Mouse (Mus musculus): ENCODE results near the gene Clmp. TPM values are rescaled to one million over a fixed set of nuclear protein-coding genes. Genes with fewer than 3 reads are reported as not detected.

Gene Clmp
- polyA plus RNA-seq, 1 experiment from 2014 or later, result 59.6 TPM

DNA sequence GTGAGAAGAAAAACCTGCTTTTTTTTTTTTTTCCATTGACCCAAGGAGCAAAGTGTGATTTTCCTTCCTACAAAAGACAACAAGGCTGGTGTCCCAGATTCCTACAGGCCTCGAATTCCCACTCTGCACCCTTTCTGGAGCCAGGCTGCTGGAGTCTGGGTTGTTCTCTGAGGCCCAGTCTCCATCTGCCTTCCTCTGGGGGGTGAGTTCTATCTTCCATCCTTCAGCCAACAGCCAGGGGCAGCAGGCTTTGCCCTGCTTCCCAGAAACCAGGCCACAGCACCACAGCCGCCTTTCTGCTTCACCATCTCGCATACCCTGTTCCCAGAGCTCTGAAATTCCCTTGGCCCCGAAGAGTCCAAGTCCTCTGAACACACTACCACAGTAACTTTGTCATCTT, 10.3 kb downstream of the Clmp start:
- Histone ChIP-seq H3K4me3 (no peak overlapping the region), H3K4me2 (replicated peaks) (no peak overlapping the region), H3K4me1 (peaks cover 36% of the 10 kb centered on the region), H3K27me3 (no peaks in the 10 kb centered on the region), H3K27ac (no peak overlapping the region), H3K9me3 (replicated peaks) (no peaks in the 10 kb centered on the region), H3K9ac (no peak overlapping the region), H3K36me3 (peaks cover 11% of the 10 kb centered on the region; the same call in 1 of the 2 replicates)
- ATAC-seq (ENCODE audit: low FRiP score), result no peak
- 93% methylated on average over 4 of the region's 4 CpGs for WGBS

DNA sequence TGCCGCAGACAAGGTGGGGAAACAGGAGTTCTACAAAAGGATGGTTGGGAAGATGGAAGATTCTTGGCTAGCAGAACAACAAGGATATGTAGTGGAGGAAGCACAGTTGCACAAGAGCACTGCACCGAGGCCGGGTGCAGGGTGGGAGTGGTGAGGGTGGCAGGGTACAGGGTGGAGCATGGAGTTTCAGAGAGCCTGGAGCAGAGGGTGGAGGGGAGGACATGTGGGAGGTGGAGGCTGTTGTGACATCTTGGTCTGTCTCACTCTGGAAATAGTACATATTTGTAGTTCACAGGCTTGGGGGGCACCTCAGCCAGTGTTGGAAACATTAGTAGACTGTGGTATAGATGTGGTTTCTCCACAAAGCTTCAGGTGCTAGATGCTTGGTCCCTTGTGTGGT, 13.4 kb downstream of the Clmp start:
- WGBS, result 85% methylated on average over 3 of the region's 3 CpGs
- Histone ChIP-seq H3K9me3 (replicated peaks) (no peaks in the 10 kb centered on the region), H3K9ac (no peak overlapping the region), H3K4me3 (no peak overlapping the region), H3K27me3 (no peaks in the 10 kb centered on the region), H3K4me1 (peaks cover 20% of the 10 kb centered on the region), H3K4me2 (replicated peaks) (no peak overlapping the region), H3K36me3 (peaks cover 11% of the 10 kb centered on the region; the same call in 1 of the 2 replicates), H3K27ac (no peak overlapping the region)
- ATAC-seq (ENCODE audit: low FRiP score), result no peak

DNA sequence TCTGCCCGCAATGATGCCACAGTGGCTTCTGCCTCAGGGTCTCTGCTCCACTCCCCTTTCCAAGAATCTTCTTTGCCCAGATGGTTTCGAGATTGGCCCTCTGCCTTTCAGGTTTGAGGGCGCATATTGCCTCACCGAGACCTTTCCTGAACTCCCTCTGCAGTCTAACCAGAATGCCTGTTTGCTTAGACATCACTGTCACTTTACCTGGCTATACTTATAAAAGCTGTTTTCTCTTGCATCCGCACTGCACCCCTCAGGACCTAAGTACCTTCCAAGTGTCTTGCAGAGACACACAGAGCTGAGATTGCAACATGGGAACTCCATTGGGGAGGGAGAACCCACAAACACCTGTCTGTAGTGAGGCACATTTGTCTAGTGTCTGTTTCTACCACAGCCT, 14.5 kb downstream of the Clmp start:
- WGBS, result 91% methylated on average over 5 of the region's 5 CpGs
- ATAC-seq (ENCODE audit: low FRiP score), result no peak

DNA sequence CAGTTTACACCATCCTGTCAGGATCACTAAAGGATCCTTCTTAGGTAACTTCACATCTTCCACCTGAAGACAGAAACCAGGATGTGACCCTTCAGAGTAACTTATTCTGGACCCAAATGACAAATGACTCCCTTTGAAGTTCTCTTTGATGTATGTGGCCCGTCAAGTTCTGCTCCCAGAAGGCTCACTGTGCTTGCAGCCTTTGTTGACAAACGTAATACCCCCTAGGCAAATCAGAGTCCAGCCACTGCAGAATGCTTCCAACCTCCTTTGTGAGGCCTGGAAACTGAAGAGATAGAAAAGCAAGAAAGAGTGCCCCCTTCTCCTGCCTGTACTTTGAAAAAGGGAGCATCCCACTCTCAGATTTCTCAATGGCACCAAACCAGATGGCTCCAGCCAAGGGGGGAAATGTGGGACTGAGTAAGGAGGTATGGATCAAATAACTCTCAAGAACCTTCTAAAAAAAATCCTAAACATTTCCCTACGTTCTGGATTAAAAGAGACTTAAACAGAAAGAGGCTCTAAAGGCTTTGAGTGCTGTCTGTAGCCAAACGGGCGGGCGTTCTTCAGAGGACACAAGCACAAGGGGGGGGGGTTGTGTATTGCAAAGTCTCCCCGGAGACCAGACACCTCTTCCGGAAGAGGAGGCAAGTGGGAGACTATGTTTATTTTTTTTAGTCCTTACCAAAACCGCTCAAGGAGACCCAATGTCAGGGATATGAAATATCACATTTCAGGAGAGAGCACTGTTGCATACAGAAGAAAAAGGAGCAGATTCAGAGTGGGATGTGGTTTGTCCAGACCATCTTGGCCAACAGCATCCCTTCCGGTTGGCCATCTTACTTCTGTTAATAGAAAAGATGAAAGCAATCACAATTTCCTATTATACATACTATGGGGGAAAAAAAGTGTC, 18.9 kb downstream of the Clmp start:
- ATAC-seq (ENCODE audit: low FRiP score), result no peak

More for the DNA sequence above, 14.5 kb downstream of the Clmp start:
- Histone ChIP-seq H3K27ac (no peak overlapping the region), H3K4me2 (replicated peaks) (no peak overlapping the region), H3K4me1 (peaks cover 20% of the 10 kb centered on the region), H3K9ac (no peak overlapping the region), H3K27me3 (no peaks in the 10 kb centered on the region), H3K36me3 (peaks cover 11% of the 10 kb centered on the region; the same call in 1 of the 2 replicates), H3K4me3 (no peak overlapping the region), H3K9me3 (replicated peaks) (no peaks in the 10 kb centered on the region)

DNA sequence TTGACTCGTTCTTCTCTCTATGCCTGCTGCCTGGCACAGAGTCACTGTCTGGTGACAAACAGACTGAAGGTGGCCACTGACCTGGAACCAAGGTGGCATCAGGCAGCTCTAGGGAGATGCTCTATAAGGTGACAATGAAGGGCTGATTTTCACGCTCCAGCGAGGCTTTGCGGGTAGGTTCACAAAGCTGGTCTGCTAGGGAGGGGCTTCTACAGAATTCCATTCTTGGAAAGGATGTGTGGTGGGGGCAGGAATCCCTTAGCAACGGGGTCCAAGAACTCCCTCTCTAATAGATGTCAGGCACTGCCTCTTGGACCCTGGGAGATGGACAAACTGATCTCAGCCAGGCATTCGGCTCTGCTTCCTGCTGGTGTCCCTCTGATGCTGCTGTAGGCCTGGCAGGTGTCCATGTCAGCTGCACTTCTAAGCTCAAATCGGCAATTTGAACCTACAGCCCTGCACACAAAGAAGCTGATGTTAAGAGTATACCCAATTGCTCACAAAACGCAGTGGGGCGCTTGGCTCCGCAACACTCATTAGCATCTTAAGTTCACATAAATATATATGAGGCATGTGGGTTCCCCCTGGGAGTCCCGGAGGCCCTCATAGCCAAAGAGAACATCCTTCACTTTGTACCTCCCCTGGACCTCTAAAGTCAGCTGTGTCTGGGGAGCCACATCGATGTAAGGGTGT, 22.8 kb downstream of the Clmp start:
- Histone ChIP-seq H3K36me3 (no peaks in the 10 kb centered on the region), H3K4me2 (replicated peaks) (peak overlapping the region; percentile 3; the same call in 1 of the 2 replicates), H3K9me3 (replicated peaks) (no peaks in the 10 kb centered on the region), H3K9ac (no peak overlapping the region), H3K27ac (peak overlapping the region; percentile 84), H3K27me3 (no peaks in the 10 kb centered on the region), H3K4me1 (peaks cover 43% of the 10 kb centered on the region), H3K4me3 (no peak overlapping the region)
- 26% methylated on average over 12 of the region's 12 CpGs for WGBS
- ATAC-seq (ENCODE audit: low FRiP score), result peak; percentile 72

More for the DNA sequence above, 18.9 kb downstream of the Clmp start:
- H3K36me3 ChIP-seq, result no peaks in the 10 kb centered on the region
- H3K4me3 ChIP-seq, result no peak overlapping the region
- 47% methylated on average over 10 of the region's 10 CpGs for WGBS
- no peaks in the 10 kb centered on the region for H3K27me3 ChIP-seq
- H3K4me1 ChIP-seq, result peaks cover 38% of the 10 kb centered on the region
- peak overlapping the region; percentile 57; the same call in 1 of the 2 replicates for H3K27ac ChIP-seq
- H3K4me2 ChIP-seq (replicated peaks), result no peak overlapping the region
- H3K9me3 ChIP-seq (replicated peaks), result no peaks in the 10 kb centered on the region
- H3K9ac ChIP-seq, result no peak overlapping the region

DNA sequence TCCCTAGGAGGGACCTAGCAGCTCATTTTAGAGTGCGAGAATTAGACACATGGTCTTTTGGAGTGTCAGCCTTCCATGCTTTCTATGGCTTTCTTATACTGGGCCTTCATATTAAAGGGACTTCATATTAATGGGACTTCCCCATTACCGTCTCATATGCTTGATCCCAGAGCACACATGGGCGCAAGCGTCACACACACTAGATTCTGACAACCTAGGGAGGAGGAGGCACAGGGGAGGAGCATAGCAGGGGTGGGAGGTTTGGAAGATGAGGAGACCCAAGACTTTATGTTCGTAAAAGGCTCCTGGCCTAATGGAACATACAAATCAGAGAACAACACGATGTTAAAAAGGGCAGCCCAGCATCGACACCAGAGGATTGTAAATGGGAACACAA, 23.4 kb downstream of the Clmp start:
- peak overlapping the region; percentile 84 for H3K27ac ChIP-seq
- peaks cover 42% of the 10 kb centered on the region for H3K4me1 ChIP-seq
- no peaks in the 10 kb centered on the region for H3K27me3 ChIP-seq
- no peaks in the 10 kb centered on the region for H3K36me3 ChIP-seq
- H3K4me2 ChIP-seq (replicated peaks), result peak overlapping the region; percentile 3; the same call in 1 of the 2 replicates
- H3K9ac ChIP-seq, result no peak overlapping the region
- H3K4me3 ChIP-seq, result no peak overlapping the region
- peak; percentile 11; the same call in 1 of the 2 replicates for ATAC-seq (ENCODE audit: low FRiP score)
- WGBS, result 59% methylated on average over 7 of the region's 7 CpGs
- no peaks in the 10 kb centered on the region for H3K9me3 ChIP-seq (replicated peaks)

DNA sequence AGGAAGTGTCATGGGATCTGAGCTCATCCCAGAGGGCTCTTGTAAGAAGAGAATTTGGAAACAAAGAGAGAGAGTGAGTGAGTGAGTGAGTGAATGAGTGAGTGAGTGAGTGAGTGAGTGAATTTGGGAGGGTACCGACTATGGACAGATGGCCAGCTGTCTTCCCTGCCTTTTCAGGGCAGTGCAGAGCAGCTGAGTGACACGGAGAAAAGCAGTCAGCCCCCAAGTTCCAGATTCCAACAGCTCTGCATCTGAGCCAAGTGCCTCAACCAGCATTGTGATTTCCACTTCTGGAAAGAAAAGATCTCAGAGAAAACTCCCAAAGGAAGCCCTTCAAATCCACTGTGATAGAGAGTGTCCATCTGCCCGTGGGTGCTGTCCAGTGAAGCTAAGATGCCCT, 23.8 kb downstream of the Clmp start:
- ATAC-seq (ENCODE audit: low FRiP score), result no peak
- Histone ChIP-seq H3K4me1 (peaks cover 37% of the 10 kb centered on the region), H3K4me2 (replicated peaks) (no peak overlapping the region), H3K4me3 (no peak overlapping the region), H3K36me3 (no peaks in the 10 kb centered on the region), H3K27ac (peak overlapping the region; percentile 84), H3K9me3 (replicated peaks) (no peaks in the 10 kb centered on the region), H3K27me3 (no peaks in the 10 kb centered on the region), H3K9ac (no peak overlapping the region)
- 48% methylated on average over 3 of the region's 3 CpGs for WGBS

DNA sequence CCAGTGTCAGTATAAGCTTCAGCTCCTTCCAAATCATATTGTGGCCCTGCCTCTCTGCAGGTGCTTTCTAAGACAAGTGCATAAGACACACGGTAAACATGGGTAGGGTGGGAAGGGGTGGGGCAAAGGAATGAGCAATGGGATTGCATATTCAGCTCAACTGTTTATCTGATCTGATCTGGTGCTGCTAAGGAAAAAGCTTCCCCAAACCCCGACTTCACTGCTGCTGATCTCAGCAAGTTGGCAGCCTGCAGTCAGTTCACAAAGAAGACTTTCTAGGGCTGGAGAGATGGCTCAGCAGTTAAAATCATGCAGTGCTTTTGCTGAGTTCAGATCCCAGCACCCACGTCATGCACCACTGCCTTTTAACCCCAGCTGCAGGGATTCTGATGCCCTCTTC, 24.2 kb downstream of the Clmp start:
- Histone ChIP-seq H3K27ac (peak overlapping the region; percentile 84; the same call in 1 of the 2 replicates), H3K27me3 (no peaks in the 10 kb centered on the region), H3K9me3 (replicated peaks) (no peaks in the 10 kb centered on the region), H3K9ac (no peak overlapping the region), H3K4me3 (no peak overlapping the region), H3K4me1 (peaks cover 33% of the 10 kb centered on the region), H3K36me3 (no peaks in the 10 kb centered on the region), H3K4me2 (replicated peaks) (no peak overlapping the region)
- WGBS, result 63% methylated on average over 3 of the region's 3 CpGs
- no peak for ATAC-seq (ENCODE audit: low FRiP score)

DNA sequence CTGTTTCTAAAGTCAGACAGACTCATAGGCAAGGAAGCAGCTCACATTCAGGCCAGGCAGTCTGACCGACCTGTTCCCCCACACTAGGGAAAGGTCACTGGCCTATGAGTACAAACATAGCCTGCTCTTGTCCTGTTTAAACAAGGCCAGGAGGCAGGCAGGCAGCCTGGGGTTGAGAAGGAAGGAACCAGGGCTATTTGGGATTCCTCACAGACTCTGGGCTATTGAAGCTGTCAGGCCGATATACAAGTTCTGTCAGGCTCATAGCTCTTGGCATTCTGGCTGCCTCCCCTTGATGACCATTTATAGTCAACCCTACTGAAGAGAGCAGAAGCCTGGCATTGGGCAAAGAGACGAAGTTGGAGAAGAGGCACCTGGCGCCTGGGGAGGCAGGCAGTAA, 25.9 kb downstream of the Clmp start:
- Histone ChIP-seq H3K4me1 (peaks cover 32% of the 10 kb centered on the region), H3K27ac (no peak overlapping the region)
- ATAC-seq (ENCODE audit: low FRiP score), result no peak

DNA sequence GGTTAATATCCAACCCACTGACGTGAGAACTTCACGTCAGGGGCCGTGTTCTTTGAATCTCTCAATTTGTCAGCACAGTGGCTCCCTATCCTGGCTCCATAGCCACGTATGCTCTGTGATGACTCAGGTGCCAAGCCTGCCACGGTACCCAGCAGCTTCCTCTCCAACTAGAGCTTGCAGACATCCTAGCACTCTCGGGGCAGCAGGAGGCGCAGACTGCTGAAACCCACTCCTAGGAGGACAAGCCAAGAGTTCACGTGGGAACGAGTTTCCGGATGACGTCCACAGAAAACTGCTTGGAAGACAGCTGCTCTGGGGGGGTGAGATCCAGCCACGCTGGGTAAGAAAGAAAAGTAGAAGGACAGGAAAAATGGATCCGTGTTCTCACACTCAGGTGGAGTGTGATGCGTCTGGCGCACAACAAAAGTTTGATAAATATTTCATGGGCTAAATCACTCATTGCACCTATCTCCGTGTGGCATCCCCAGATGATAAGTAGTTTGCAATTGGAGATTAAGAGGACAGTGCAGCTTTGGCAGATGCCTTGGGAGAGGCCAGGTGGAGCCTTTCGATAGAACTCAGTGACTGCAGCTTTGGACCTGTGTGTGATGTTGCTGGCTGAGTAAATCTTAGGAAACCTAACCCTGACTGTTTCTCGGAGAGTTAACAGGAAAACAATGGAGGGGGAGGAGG, 31.6 kb downstream of the Clmp start:
- ATAC-seq (ENCODE audit: low FRiP score), result no peak
- no peak overlapping the region for H3K9ac ChIP-seq
- H3K4me3 ChIP-seq, result no peak overlapping the region
- WGBS, result 65% methylated on average over 18 of the region's 18 CpGs
- no peaks in the 10 kb centered on the region for H3K27me3 ChIP-seq
- H3K9me3 ChIP-seq (replicated peaks), result no peaks in the 10 kb centered on the region
- no peaks in the 10 kb centered on the region for H3K36me3 ChIP-seq
- no peak overlapping the region for H3K4me2 ChIP-seq (replicated peaks)
- H3K4me1 ChIP-seq, result peaks cover 22% of the 10 kb centered on the region
- H3K27ac ChIP-seq, result no peak overlapping the region

More for the DNA sequence above, 25.9 kb downstream of the Clmp start:
- no peaks in the 10 kb centered on the region for H3K36me3 ChIP-seq
- no peaks in the 10 kb centered on the region for H3K27me3 ChIP-seq
- no peaks in the 10 kb centered on the region for H3K9me3 ChIP-seq (replicated peaks)
- H3K9ac ChIP-seq, result no peak overlapping the region
- WGBS, result 70% methylated on average over 4 of the region's 4 CpGs
- H3K4me2 ChIP-seq (replicated peaks), result no peak overlapping the region
- no peak overlapping the region for H3K4me3 ChIP-seq

DNA sequence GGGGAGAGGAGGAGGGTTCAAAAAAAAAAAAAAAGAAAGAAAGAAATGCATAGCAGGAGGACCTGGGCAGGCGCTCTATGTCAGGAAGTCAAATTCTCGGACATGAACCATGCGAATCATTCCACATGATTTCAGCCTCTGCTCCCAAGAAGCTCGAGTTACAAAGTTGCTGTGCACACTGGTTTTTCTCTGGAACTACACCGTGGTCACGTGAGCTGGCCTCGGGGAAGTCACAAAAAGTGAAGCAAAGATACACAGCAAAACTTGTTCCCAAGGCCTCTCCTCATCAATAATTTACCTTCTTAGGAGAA, 32.1 kb downstream of the Clmp start:
- H3K4me3 ChIP-seq, result no peak overlapping the region
- no peaks in the 10 kb centered on the region for H3K36me3 ChIP-seq
- H3K9me3 ChIP-seq (replicated peaks), result no peaks in the 10 kb centered on the region
- peaks cover 23% of the 10 kb centered on the region for H3K4me1 ChIP-seq
- no peak overlapping the region for H3K27ac ChIP-seq
- H3K4me2 ChIP-seq (replicated peaks), result no peak overlapping the region
- ATAC-seq (ENCODE audit: low FRiP score), result no peak
- 27% methylated on average over 7 of the region's 7 CpGs for WGBS
- no peaks in the 10 kb centered on the region for H3K27me3 ChIP-seq
- no peak overlapping the region for H3K9ac ChIP-seq

DNA sequence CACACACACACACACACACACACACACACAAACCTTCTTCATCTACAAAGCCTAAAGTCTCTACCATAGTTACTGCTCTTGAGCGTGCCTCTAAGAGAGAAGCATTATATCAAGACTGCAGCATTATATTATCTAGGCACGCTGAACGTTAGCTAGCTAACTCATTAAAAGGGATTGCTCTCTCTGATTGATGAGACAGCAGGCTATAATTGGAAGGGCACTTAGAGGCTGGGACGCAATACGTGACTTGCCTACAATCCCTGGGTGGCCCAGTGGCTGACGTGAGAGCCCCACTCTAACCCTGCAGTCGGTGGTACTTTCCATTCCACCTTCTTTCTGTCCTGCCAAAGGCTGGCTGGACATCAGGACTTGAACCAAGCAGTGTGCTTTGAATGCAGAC, 35.1 kb downstream of the Clmp start:
- WGBS, result 40% methylated on average over 7 of the region's 7 CpGs
- Histone ChIP-seq H3K27me3 (no peaks in the 10 kb centered on the region), H3K4me2 (replicated peaks) (no peak overlapping the region), H3K9me3 (replicated peaks) (no peaks in the 10 kb centered on the region), H3K27ac (0 out of 2 replicates have a peak overlapping the region, but pooled peaks have one; percentile 12), H3K4me3 (no peak overlapping the region), H3K36me3 (no peaks in the 10 kb centered on the region), H3K4me1 (peaks cover 30% of the 10 kb centered on the region), H3K9ac (no peak overlapping the region)
- peak; percentile 72 for ATAC-seq (ENCODE audit: low FRiP score)
